Mouse (Mus musculus): ENCODE measurements at regions not wholly inside any gene's neighbourhood (a gene's known extent, or its start where the extent isn't known, plus 50 kb on each side); places are given as distances from the start of the nearest gene placed in this dataset.

DNA sequence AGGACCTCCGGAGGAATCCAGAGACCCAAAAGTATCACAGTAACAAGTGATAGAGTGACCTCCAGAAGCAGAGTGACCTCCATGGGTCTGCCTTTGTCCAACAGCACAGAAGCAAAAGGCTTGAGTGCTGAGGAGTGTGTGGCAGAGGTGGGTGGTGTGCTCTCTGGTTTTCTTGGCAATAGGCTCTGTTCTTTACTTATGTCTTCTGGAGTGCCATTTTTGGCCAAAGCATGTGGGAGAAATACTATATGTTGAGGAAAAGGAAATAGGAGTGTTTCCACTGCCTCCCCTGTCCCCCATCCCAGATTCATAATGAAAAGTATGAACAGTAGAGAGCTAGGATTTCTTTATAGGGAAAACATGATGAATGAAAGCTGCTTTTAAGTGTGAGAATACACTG lies 51.5 kb upstream of the Bmper start:
- no peak for TF ChIP-seq CTCF (IDR thresholded peaks at IDR 0.05; ENCODE audit: control insufficient read depth, insufficient read depth, low read length)
- no peak for TF ChIP-seq POLR2A (IDR thresholded peaks at IDR 0.05; ENCODE audit: borderline replicate concordance, control insufficient read depth, low read depth, low read length)

All from bone marrow, adult 2 months (tissue).